Mouse (Mus musculus) left cerebral cortex, adult 11 months (tissue): ENCODE measurements around the gene Ebpl.
A peak's percentile ranks its signal among the peaks of the same experiment; 100 is the strongest.
"Not testable (repeated sequence)": the region's sequence is repeated elsewhere in the genome, so short reads cannot be mapped to it uniquely, and the experiment has no call there.

Experiments used
- DNase-seq: peaks from one replicate; pipeline ENCODE4 v3.0.0; 2022; ENCODE audit warnings: low spot score

The Ebpl gene

DNA sequence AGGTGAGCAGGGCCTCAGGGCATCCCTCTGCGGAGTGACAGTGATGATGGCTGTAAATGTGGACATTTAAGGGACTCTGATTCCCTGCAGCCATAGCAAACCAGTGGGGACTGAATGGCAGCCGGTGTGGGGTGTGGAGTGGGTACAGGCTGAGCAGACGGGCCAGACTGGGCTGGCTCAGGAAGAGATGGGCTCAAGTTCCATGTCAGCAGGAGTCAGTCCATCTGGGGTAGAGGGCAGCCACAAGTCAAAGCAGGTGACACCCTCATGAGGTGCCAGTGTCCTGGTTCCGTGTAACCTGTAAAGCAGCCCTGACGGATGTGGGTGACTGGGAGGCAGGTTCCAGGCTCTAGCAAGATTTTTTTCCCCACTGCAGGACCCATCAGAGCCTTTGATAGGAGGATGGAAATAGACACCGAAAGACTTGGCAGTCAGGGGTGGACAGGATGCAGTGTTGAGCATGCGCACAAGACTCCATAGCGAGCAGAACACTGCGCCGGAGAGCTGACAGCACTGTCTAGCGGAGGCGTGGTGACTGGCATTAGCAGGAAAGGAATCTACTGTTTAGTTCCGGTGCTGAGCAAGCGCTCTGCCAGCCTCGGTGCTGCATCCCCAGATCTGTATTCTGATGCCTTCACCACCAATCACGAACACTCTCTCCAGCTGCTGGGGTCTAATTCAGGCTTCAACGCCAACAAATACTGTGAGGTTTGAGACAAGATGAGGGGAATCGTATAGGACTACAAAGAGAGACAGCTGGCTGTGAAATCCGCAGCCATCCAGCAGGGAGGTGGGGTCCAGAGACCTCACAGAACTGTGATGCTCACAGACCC is 32.4 kb downstream of the Ebpl start:
- peak; percentile 86 for DNase-seq

DNA sequence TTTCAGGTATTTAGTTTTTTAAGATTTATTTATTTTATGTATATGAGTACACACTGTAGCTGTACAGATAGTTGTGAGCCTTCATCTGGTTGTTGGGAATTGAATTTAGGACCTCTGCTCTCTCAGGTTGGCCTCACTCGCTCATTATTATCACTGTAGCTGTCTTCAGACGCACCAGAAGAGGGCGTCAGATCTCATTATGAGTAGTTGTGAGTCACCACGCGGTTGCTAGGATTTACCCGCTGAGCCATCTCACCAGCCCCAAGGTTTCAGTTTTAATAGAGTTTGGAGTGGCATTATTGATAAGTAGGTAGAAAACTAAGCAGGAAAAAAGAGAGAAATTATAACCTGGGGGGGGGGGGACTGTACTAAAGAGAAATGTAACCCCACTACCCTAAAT is 33.2 kb downstream of the Ebpl start:
- DNase-seq: not testable (repeated sequence)

DNA sequence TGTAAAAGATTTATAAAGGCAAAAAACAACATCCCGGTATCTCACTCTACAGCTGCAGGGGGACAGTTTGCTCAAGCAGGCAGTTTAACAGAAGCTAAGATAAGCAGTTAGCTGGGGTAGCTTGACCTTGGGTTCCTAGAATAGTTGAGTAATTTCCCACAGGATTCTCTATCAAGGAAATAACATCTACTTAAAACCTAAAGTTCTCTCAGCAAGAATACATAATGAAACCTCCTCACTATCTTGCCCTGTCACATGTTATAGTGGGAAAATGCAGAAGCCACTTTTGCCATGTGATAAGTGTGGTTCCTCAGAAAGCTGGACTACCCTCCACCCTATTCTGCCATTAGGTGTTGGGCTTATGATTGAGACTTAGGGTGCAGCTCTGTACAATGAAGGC is 37.5 kb downstream of the Ebpl start:
- no peak for DNase-seq

DNA sequence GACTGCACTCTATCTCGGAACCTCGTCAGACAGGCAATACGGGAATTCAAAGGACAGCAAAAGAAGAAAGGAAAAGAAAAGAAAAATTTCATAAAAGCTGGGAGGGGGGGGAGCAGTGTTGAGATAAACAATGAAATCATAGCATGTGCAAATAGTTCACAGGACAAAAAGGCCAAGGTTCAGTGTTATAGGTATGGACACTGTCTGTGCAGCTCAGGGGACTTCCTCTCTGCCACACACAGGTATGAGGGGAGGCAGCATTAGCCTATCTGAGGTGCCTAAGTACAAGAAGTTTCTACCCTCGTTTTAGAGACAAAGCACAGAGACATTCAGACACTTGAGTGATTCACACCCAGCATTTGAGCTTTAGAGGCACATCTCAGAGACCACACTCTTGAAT is 39.0 kb downstream of the Ebpl start:
- no peak for DNase-seq

DNA sequence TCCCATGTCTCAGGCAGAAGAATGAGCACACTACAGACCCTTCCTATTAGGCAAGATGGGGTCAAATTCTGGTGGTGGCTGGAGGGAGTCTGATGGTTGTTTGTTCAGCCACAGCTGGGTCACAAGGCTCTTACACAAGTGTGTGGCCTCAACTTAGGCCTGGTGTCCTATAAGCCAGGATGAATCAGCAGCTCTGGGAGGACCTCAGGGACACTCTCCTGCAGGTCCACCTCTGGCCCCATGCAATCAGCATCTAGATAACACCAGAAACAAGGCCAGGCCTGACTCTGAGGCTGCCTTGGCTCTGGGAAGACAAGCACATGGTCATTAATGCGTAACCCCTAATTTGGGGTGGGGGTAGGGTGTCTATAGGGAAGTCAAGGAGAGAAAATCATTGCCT is 39.5 kb downstream of the Ebpl start:
- DNase-seq: no peak

DNA sequence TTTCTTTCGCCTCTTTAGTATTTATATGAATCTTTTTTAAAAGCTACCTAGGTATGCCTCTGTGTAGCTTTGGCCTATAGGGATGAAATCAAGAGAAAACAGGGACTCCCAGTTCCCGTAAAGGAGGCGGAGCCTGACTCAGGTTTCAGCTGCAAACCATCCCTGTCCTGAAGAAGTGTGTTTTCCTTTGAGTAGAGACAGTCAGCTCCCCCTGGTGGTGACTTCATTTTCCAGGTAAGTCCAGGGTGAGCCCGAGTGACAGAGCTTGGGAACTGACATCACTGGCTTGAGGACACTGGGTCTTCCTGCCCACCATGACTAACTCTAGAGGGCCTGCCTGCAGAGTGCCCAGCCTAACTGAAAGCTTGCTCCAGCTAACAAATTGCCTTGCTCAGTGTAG is 43.4 kb downstream of the Ebpl start:
- DNase-seq: peak; percentile 50

DNA sequence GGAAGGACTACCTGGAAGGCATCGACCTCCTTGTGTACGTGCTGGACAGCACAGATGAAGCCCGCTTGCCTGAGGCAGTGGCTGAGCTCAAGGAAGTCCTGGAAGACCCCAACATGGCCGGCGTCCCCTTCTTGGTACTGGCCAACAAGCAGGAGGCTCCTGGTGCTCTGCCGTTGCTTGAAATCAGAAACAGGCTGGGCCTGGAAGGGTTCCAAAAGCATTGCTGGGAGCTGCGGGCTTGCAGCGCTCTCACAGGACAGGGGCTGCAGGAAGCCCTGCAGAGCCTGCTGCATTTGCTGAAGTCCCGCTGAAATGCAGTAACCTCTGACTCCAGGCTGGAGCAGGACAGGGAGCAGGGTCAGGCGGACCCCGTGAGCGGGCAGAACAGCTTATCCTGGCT is 49.3 kb downstream of the Ebpl start:
- no peak for DNase-seq

DNA sequence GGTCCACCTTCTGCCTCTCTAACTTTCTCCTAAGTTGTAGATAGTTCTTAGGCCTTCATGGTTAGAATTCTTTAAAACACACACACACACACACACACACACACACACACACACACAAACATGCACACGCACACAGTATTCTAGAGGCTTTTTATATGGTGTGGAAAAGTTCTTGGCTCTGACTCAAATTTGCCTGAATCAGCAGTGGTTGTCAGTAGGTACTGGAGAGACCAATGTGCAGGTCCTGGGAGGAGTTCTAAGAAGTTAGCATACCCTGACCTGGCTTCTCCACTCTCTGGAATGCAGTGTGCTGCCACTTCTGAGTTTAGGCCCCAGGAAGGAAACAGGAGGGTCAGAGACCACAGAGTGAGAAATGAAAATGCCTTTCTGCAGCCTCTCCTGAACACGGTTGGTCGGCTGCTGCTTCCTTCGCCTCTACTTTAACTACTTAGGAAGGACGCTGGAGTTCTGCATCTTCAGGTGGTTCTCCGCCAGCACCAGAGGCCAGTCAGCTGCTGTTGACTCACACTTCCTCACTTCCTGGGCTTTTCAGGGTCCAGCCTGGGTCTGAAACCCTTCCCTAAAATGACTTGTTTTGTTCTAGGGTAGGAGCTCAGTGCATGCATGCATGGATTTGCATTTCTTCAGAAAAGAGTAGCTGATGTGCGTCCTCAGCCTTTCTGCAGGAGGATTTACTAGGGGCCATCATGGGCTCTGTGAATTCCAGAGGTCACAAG is 50.0 kb downstream of the Ebpl start:
- no peak for DNase-seq

DNA sequence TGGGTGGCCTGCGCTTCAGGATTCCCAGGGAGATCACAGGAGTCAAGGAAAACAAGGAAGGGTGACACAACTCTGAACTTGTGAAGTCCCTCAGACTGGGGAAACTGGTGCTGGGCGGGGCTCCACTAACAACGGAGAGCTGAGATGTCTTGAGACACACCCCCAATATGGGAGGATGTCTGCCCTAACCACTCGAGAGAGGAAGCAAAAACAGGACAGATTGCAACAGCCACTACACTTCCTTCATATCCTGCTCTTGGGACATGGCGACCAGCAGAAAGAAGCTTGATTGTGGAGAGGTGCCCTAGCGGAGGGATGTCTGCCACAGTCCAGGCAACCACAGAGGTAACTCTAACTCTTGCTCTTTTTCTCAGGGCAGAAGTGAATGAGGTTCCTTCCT is 50.6 kb downstream of the Ebpl start, which contains the start of gene Arl11:
TSS of gene Arl11 (plus strand) at position 161 of the 400 bp plus-strand sequence.
- no peak for DNase-seq

DNA sequence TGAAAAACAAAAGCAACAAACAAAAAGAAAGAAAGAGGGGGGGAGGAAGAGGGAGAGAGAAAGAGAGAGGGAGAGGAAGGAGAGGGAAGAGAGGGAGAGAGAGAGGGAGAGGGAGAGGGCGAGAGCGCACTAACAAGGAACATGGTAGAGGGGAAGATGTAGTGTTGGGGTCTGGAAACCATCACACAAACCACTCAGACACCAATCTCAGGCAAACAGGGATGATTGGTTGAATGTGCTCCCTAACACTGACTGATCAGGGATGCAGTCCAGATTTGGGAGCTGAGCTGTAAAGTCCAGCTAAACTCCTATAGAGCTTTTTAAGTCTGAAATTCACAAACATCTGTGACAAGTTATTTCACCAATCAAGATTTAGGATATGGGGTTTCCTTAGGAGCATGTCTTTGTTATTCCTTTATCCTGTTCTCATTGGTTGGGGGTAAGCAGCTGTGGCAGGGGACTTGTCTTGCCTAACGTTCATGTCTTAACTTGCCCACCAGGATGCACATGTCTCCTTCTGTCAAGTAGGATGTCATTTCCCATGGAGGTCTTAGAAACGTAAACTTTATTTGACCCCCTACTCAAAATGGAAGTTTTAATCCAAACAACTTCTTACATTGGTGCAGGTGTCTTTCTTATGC is 56.1 kb downstream of the Ebpl start:
- no peak for DNase-seq

DNA sequence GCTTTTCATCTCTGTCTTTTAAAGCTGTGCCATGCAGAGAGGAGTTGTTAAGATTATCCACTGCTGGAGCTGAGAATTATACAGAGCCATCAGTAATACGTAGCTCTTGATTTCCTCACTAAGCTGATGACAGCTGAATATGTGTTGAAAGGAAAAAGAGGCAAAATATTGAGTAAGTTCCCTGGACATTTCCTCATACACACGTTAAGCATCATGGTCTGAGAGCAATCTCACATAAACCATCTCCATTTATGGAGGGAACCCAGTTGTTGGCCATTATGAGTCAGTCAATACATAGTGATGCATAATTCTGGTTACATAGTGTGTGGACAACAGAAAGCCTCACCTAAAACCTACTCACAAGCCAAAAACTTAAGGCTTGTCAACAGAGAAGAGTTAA is 57.8 kb downstream of the Ebpl start:
- no peak for DNase-seq

DNA sequence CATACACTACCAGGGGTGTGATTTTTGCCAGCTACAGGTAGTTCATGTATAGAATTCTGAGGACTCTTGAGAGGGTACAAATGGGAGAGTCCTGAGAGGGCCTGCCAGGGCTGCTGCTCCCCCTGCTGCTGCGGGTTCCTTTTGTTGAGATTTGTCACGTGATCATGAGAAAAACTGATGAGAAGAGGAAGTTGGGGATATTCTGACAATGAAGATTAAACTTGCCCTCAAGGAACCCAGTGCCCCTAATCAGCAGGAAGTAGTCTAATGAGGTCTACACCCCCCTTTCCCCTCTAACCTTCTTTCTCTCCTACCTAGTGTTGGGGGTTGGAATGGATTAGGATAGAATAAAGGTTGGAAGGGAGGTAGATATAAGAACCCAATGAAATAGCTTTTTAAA is 58.9 kb downstream of the Ebpl start:
- no peak for DNase-seq

DNA sequence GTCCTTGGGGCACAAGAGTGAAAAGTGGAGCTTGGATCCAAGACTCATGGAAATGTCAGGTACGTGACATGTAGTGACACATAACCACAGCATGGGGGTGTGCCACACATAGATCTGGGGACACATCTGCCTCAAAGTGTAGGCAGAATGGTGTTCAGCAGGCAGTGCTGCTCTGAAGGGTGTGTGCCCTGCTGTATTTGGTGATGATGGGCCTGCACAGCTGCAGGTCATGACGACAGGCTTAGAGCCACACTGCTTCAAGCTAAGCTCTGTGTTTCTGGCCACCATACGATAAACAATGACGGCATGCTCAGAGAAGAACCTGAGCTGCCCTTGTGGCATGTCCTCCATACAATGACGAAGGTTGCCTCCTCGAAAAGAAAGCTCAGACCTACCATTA is 60.4 kb downstream of the Ebpl start:
- no peak for DNase-seq

DNA sequence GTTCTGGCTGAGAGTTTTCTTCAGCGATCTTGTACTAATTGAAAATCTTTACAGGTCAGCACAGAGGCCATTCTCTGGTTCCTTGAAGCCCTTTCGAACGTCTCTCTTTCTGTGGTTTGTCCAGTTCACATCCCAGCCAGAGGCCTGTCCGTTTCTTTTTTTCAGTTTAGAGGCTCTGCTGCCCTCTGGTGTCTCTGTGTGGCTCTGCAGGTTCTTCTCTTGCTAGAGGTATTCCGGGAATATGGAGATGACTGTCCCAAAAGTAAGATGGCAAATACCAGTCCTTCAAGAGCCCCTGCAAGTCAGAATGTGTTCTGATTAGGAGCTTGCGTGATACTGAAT is 65.5 kb downstream of the Ebpl start:
- no peak for DNase-seq

DNA sequence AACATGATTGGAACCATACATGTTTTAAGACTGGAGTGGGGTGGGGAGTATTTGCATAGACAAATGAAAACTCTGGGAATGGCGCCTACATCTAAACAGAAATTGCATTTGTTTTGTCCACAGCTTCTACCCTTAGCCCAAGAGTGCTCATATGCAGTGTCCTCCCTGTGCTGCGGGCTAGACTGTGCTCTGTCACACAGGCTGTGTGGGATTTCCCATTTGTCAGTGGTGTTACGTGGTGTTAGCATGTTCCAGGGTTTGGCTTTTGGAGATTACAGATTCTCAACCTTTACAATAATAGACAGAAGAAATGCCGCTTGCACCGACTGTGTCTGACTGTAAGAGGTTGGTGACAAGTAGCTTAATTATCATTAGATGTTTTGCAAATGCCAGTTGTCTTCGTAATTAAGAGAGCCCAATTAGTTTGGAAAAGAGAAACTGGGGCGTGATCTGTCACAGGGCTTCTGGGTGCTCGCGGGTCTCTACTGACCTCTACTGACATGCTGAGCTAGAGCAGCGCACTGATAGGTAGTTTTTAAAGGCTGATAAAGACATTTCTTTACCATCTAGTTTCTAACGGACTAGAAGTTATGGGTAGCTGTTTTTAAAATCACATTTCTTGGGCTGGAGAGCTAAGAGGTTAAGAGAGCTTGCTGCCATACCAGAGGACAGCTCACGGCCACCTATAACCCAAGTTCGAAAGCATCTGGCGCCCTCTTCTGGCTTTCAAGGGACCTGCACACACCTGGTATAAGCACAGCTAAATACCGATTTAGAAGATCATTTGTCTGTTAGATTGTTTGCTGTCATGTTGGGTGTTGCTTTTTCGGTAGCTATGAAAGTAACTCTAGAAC is 66.1 kb downstream of the Ebpl start:
- peak; percentile 48 for DNase-seq

DNA sequence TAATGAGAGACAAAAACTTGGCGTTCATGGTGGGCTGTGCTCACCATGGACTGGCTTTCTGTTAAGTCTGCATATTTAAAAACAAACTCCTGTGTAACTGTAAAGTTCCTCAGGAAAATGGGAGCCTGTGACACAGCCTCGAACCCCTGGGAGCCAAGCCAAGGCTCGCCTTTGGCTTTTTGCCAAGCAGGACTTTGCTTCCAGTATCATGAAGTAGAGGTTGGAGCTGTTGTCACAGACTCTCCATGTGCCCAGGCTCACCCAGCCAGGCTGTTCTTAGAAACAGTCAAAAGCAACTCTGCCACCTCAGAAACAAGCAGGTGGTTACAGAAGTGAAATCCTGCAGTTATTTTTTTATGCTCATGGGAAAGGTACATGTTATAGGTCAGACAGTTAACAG is 69.6 kb downstream of the Ebpl start:
- DNase-seq: no peak

DNA sequence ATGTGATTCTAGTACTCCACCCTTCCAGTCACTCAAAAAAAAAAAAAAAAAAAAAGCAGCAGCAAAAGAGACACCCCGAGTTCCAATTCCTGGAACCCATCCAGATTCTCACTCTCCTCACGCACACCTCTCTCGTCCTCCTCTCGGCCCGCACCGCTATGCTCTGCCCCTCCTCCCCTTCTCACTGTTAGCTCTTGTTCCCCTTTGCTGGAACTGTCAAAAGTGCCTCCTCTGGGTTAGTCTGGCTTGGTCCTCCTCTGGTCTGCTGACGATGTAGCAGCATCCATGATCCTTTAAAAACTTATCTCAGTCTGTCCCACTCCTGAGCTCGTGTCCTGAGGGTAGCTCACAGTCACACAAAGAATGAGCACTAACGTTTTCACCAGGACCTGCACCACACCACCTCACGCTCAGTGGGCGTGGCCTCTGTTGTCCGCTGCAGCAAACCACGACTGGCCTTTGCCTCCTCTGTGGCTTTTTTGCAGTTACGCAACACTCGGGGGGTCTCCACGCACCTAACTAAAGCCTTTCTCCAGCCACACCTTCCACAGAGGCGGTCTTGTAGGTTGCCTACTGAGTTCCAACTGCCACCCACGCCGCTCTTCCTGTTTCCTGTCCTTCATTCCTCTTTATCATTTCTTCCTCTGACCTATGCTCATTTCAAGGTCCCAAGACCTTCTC is 71.5 kb downstream of the Ebpl start:
- no peak for DNase-seq
